Mouse (Mus musculus) heart, postnatal 0 days (tissue): ENCODE measurements at regions not wholly inside any gene's neighbourhood (a gene's known extent, or its start where the extent isn't known, plus 50 kb on each side); places are given as distances from the start of the nearest gene placed in this dataset.

ENCODE experiments used
- ATAC-seq: fragments of 200-750 bp; cut with Nextera tagmentation; 2 replicates; pipeline ENCODE4 v1.8.0; 2017; ENCODE audit warnings: low read depth, moderate number of reproducible peaks, moderate library complexity; ENCODE audit not compliant: insufficient read depth
- DNase-seq: peaks from one replicate; pipeline ENCODE4 v3.0.0-alpha.2; 2016; ENCODE audit warnings: low spot score
- H3K27ac ChIP-seq: fragments of 300-500 bp; sonication (generic); 2 replicates; pipeline ENCODE4 v1.5.1; 2014; ENCODE audit warnings: low read depth, mild to moderate bottlenecking
- H3K27me3 ChIP-seq: fragments of 300-500 bp; sonication (generic); 2 replicates; pipeline ENCODE4 v1.6.1; 2014; ENCODE audit warnings: low read length, mixed read lengths; ENCODE audit not compliant: control insufficient read depth, insufficient read depth
- H3K36me3 ChIP-seq: fragments of 300-500 bp; sonication (generic); replicated peaks from 2 replicates; pipeline ENCODE4 v1.6.1; 2014; ENCODE audit warnings: low read length, mixed read lengths; ENCODE audit not compliant: control insufficient read depth, insufficient read depth
- H3K4me1 ChIP-seq: fragments of 300-500 bp; sonication (generic); 2 replicates; pipeline ENCODE4 v1.6.1; 2014; ENCODE audit warnings: antibody characterized with exemption; ENCODE audit not compliant: control insufficient read depth, insufficient read depth
- H3K4me2 ChIP-seq: fragments of 300-500 bp; sonication (generic); 2 replicates; pipeline ENCODE4 v1.6.1; 2014; ENCODE audit warnings: low read depth, mild to moderate bottlenecking, low read length, moderate library complexity
- H3K4me3 ChIP-seq: fragments of 300-500 bp; sonication (generic); 2 replicates; pipeline ENCODE4 v1.5.1; 2014; ENCODE audit warnings: low read depth, low read length
- H3K9ac ChIP-seq: fragments of 300-500 bp; sonication (generic); replicated peaks from 2 replicates; pipeline ENCODE4 v1.6.1; 2014; ENCODE audit warnings: low read depth, low read length, mixed read lengths
- H3K9me3 ChIP-seq: fragments of 300-500 bp; sonication (generic); replicated peaks from 2 replicates; pipeline ENCODE4 v1.6.1; 2016; ENCODE audit warnings: low read length; ENCODE audit not compliant: control insufficient read depth
- CTCF ChIP-seq: IDR thresholded peaks from 2 replicates; pipeline ENCODE4 v1.5.1; 2016; ENCODE audit warnings: antibody characterized with exemption, control low read depth, low read depth
- EP300 ChIP-seq: IDR thresholded peaks from 2 replicates; pipeline ENCODE4 v1.6.1; 2016; ENCODE audit warnings: antibody characterized with exemption, low read depth
- WGBS: fragments of 180-500 bp; shearing (Covaris S2); extraction: QIAGEN DNeasy Blood & Tissue Kit; methylation state at CpG from one replicate; pipeline ENCODE4 v1.1.7; 2014; 5-methylcytosine and 5-hydroxymethylcytosine counted together

- TF ChIP-seq EP300: no peak
- no peak for TF ChIP-seq CTCF
- Histone ChIP-seq H3K4me1 (no peaks in the 10 kb centered on the region), H3K4me3 (no peak overlapping the region), H3K4me2 (no peak overlapping the region), H3K9me3 (no peaks in the 10 kb centered on the region), H3K27ac (no peak overlapping the region), H3K36me3 (no peaks in the 10 kb centered on the region), H3K9ac (no peak overlapping the region), H3K27me3 (no peaks in the 10 kb centered on the region)
- 56% methylated on average over 7 of the region's 7 CpGs for whole genome bisulfite sequencing
- DNase-seq (no peak), ATAC-seq (no peak)
These were observed 85.4 kb upstream of the Tprg start for GRCm38 (mm10) chr16:25201094-25201770.

- no peak overlapping the region for H3K27ac ChIP-seq
- H3K9me3 ChIP-seq: no peaks in the 10 kb centered on the region
- H3K27me3 ChIP-seq: no peaks in the 10 kb centered on the region
- H3K4me1 ChIP-seq: no peaks in the 10 kb centered on the region
- H3K36me3 ChIP-seq: no peaks in the 10 kb centered on the region
- TF ChIP-seq EP300 (no peak), CTCF (no peak)
- no peak overlapping the region for H3K4me2 ChIP-seq
- ATAC-seq (no peak), DNase-seq (no peak)
- 45% methylated on average over 2 of the region's 2 CpGs for WGBS
- no peak overlapping the region for H3K9ac ChIP-seq
- H3K4me3 ChIP-seq: no peak overlapping the region
These were observed 73.4 kb upstream of the Tprg start for GRCm38 (mm10) chr16:25213250-25213649.

DNA sequence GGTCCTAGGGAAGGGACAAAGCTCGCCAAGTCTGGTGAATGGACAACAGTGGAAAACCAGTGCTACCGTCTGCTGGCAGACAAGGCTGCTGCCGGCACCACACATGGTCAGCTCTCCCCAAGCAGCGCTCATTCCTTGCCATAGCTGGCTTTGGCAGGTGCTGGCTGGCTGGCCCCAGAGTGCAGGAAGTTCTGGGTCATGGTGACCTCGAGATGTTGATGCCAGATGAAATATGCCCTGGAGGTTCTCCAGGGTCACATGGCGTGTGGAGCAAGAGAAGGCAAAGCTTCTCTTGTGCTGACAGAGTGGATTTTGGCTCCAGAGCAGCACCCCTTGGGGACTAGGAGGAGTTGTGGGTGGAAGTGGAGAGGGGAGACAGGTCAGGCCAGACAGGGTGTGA is 66.1 kb upstream of the Tprg start:
- H3K4me1 ChIP-seq: no peaks in the 10 kb centered on the region
- H3K27ac ChIP-seq: no peak overlapping the region
- 80% methylated on average over 6 of the region's 6 CpGs for WGBS
- DNase-seq: no peak
- no peak overlapping the region for H3K9ac ChIP-seq
- no peaks in the 10 kb centered on the region for H3K36me3 ChIP-seq
- H3K27me3 ChIP-seq: no peaks in the 10 kb centered on the region
- no peak overlapping the region for H3K4me2 ChIP-seq
- H3K9me3 ChIP-seq: no peaks in the 10 kb centered on the region
- ATAC-seq: no peak
- no peak overlapping the region for H3K4me3 ChIP-seq
- no peak for TF ChIP-seq CTCF
- no peak for TF ChIP-seq EP300

DNA sequence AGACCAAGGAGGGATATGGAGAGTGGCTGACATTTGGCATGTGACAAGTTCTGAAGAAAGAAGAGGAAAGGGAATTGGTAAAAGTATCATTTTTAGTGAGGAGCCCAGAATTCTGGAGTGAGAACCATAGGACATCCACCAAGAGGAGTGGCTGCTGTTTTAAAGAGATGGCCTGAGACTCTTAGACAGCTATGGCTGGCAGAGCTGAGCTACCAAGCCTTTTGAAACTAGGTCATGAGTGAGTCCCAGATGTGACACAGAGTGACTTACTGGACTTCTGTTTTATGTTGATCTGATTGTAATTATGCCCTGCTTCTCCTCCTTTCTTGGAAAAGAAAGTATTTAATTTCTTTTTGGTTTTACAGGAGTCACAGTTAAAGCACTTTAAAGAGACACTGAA is 61.8 kb upstream of the Tprg start:
- no peak overlapping the region for H3K4me3 ChIP-seq
- no peaks in the 10 kb centered on the region for H3K36me3 ChIP-seq
- H3K4me2 ChIP-seq: no peak overlapping the region
- no peaks in the 10 kb centered on the region for H3K4me1 ChIP-seq
- ATAC-seq (no peak), DNase-seq (no peak)
- H3K27me3 ChIP-seq: no peaks in the 10 kb centered on the region
- TF ChIP-seq CTCF (no peak), EP300 (no peak)
- H3K9me3 ChIP-seq: no peaks in the 10 kb centered on the region
- no peak overlapping the region for H3K27ac ChIP-seq
- no peak overlapping the region for H3K9ac ChIP-seq
